Mouse (Mus musculus): ENCODE measurements around the gene Igf2bp1.
A peak's percentile ranks its signal among the peaks of the same experiment; 100 is the strongest.

Igf2bp1 gene

GRCm38 (mm10) chr11:96007516-96008235 lies 1.9 kb upstream of the Igf2bp1 start:
- DNase-seq (ENCODE audit: low read depth), result no peak

GRCm38 (mm10) chr11:96006852-96007515 lies 1.2 kb upstream of the Igf2bp1 start:
- no peak for DNase-seq (ENCODE audit: low read depth)

- DNase-seq (ENCODE audit: low read depth), result no peak
These were observed 669 bp upstream of the Igf2bp1 start for GRCm38 (mm10) chr11:96006367-96006851.

GRCm38 (mm10) chr11:96004793-96005402 lies 842 bp downstream of the Igf2bp1 start:
- no peak for DNase-seq (ENCODE audit: low read depth)

- no peak for DNase-seq (ENCODE audit: low read depth)
These were observed 1.6 kb downstream of the Igf2bp1 start for GRCm38 (mm10) chr11:96003969-96004792.

- no peak for DNase-seq (ENCODE audit: low read depth)
These were observed 2.4 kb downstream of the Igf2bp1 start for GRCm38 (mm10) chr11:96003100-96003900.

GRCm38 (mm10) chr11:95994151-95994550 lies 11.6 kb downstream of the Igf2bp1 start:
- DNase-seq (ENCODE audit: low read depth), result no peak

GRCm38 (mm10) chr11:95990886-95991708 lies 14.6 kb downstream of the Igf2bp1 start:
- DNase-seq (ENCODE audit: low read depth), result no peak

GRCm38 (mm10) chr11:95990431-95990830 lies 15.3 kb downstream of the Igf2bp1 start:
- no peak for DNase-seq (ENCODE audit: low read depth)

GRCm38 (mm10) chr11:95989864-95990263 lies 15.9 kb downstream of the Igf2bp1 start:
- DNase-seq (ENCODE audit: low read depth), result no peak

GRCm38 (mm10) chr11:95988533-95988932 lies 17.2 kb downstream of the Igf2bp1 start:
- DNase-seq (ENCODE audit: low read depth), result no peak

- no peak for DNase-seq (ENCODE audit: low read depth)
These were observed 17.8 kb downstream of the Igf2bp1 start for GRCm38 (mm10) chr11:95987854-95988447.

GRCm38 (mm10) chr11:95982475-95982874 lies 23.3 kb downstream of the Igf2bp1 start:
- DNase-seq (ENCODE audit: low read depth), result no peak

- DNase-seq (ENCODE audit: low read depth), result no peak
These were observed 23.9 kb downstream of the Igf2bp1 start for GRCm38 (mm10) chr11:95981804-95982203.

GRCm38 (mm10) chr11:95980762-95981418 lies 24.9 kb downstream of the Igf2bp1 start:
- peak; percentile 65 for DNase-seq (ENCODE audit: low read depth)

GRCm38 (mm10) chr11:95978487-95978886 lies 27.3 kb downstream of the Igf2bp1 start:
- no peak for DNase-seq (ENCODE audit: low read depth)

- peak; percentile 37 for DNase-seq (ENCODE audit: low read depth)
These were observed 29.4 kb downstream of the Igf2bp1 start for GRCm38 (mm10) chr11:95976290-95976689.

GRCm38 (mm10) chr11:95975694-95976093 lies 30.0 kb downstream of the Igf2bp1 start:
- DNase-seq (ENCODE audit: low read depth), result peak; percentile 10

GRCm38 (mm10) chr11:95973187-95973586 lies 32.6 kb downstream of the Igf2bp1 start:
- no peak for DNase-seq (ENCODE audit: low read depth)

Measured in 416B (cell line).